Mouse (Mus musculus) liver, embryonic 13.5 days (tissue): ENCODE measurements around the gene Mymx. TPM values are rescaled to one million over a fixed set of nuclear protein-coding genes. Genes with fewer than 3 reads are reported as not detected.

Experiments used
- ATAC-seq: fragments of 200-750 bp; cut with Nextera tagmentation; 2 replicates; pipeline ENCODE4 v1.8.0; 2017; ENCODE audit warnings: low read depth, mild to moderate bottlenecking, moderate number of reproducible peaks, moderate library complexity
- DNase-seq: peaks from one replicate; pipeline ENCODE4 v3.0.0; 2022
- H3K27ac ChIP-seq: fragments of 300-500 bp; sonication (generic); 2 replicates; pipeline ENCODE4 v1.5.1; 2015; ENCODE audit warnings: moderate library complexity, mild to moderate bottlenecking, inconsistent platforms
- H3K27me3 ChIP-seq: fragments of 300-500 bp; sonication (generic); 2 replicates; pipeline ENCODE4 v1.6.1; 2015; ENCODE audit warnings: mild to moderate bottlenecking, inconsistent platforms
- H3K36me3 ChIP-seq: fragments of 300-500 bp; sonication (generic); 2 replicates; pipeline ENCODE4 v1.6.1; 2015; ENCODE audit warnings: mild to moderate bottlenecking, inconsistent platforms
- H3K4me1 ChIP-seq: fragments of 300-500 bp; sonication (generic); replicated peaks from 2 replicates; pipeline ENCODE4 v1.6.1; 2015; ENCODE audit warnings: inconsistent platforms
- H3K4me2 ChIP-seq: fragments of 300-500 bp; sonication (generic); 2 replicates; pipeline ENCODE4 v1.6.1; 2015; ENCODE audit warnings: inconsistent platforms, mild to moderate bottlenecking, moderate library complexity
- H3K4me3 ChIP-seq: fragments of 300-500 bp; sonication (generic); replicated peaks from 2 replicates; pipeline ENCODE4 v1.5.1; 2015; ENCODE audit warnings: mild to moderate bottlenecking, inconsistent platforms
- H3K9ac ChIP-seq: fragments of 300-500 bp; sonication (generic); 2 replicates; pipeline ENCODE4 v1.6.1; 2015; ENCODE audit warnings: mild to moderate bottlenecking, inconsistent platforms
- H3K9me3 ChIP-seq: fragments of 300-500 bp; sonication (generic); replicated peaks from 2 replicates; pipeline ENCODE4 v1.6.1; 2016; ENCODE audit warnings: inconsistent platforms
- WGBS: fragments of 180-500 bp; shearing (Covaris S2); methylation state at CpG from one replicate; pipeline ENCODE4 v1.1.7; 2015; ENCODE audit not compliant: insufficient replicate concordance; 5-methylcytosine and 5-hydroxymethylcytosine counted together
- polyA plus RNA-seq: library from polyadenylated mRNA; unstranded; fragments of >200 nt; fragmentation: Nextera tagmentation; extraction: Ambion mirVana; gene quantifications from 2 replicates; pipeline ENCODE4 v1.2.1, GENCODE M21; 2015

Gene Mymx
- polyA plus RNA-seq, 1 experiment from 2014 or later, result 0.59 TPM

DNA sequence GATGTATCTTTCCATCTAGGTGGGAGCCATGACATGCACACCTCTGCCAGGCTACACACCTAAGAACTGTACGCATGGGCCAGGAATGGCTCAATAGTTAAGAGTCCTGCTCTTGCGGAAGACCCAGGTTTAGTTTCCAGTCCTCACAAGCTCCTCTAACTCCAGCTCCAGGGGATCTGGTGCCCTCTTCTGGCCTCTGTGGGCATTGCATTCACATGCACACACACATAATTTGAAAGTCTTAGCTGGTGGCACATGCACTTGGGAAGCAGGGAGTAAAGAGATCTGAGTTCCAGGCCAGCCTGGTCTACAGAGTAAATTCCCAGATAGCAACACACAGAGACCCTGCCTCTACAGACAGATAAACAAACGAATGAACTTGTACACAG is 15.5 kb downstream of the Mymx start:
- H3K27ac ChIP-seq, result peak overlapping the region; percentile 93
- no peaks in the 10 kb centered on the region for H3K27me3 ChIP-seq
- H3K4me2 ChIP-seq, result no peak overlapping the region
- ATAC-seq, result no peak
- H3K9ac ChIP-seq, result no peak overlapping the region
- H3K36me3 ChIP-seq, result peaks cover 77% of the 10 kb centered on the region
- WGBS, result 86% methylated on average over 3 of the region's 3 CpGs
- no peak overlapping the region for H3K4me3 ChIP-seq
- DNase-seq, result peak; percentile 51
- H3K9me3 ChIP-seq, result no peaks in the 10 kb centered on the region
- H3K4me1 ChIP-seq, result peaks cover 78% of the 10 kb centered on the region

GRCm38 (mm10) chr17:45585725-45586448 is 16.0 kb downstream of the Mymx start:
- Histone ChIP-seq H3K4me1 (peaks cover 77% of the 10 kb centered on the region), H3K27me3 (no peaks in the 10 kb centered on the region), H3K9ac (no peak overlapping the region), H3K4me3 (no peak overlapping the region), H3K9me3 (no peaks in the 10 kb centered on the region), H3K36me3 (peaks cover 71% of the 10 kb centered on the region), H3K4me2 (0 out of 2 replicates have a peak overlapping the region, but pooled peaks have one; percentile 11), H3K27ac (peak overlapping the region; percentile 93)
- WGBS, result 78% methylated on average over 23 of the region's 23 CpGs
- no peak for DNase-seq
- no peak for ATAC-seq

GRCm38 (mm10) chr17:45584939-45585678 is 16.8 kb downstream of the Mymx start:
- DNase-seq (peak; percentile 58), ATAC-seq (peak; percentile 39)
- H3K4me2 ChIP-seq, result no peak overlapping the region
- H3K27me3 ChIP-seq, result no peaks in the 10 kb centered on the region
- 37% methylated on average over 14 of the region's 14 CpGs for WGBS
- H3K4me1 ChIP-seq, result peaks cover 74% of the 10 kb centered on the region
- H3K36me3 ChIP-seq, result peaks cover 63% of the 10 kb centered on the region
- no peaks in the 10 kb centered on the region for H3K9me3 ChIP-seq
- peak overlapping the region; percentile 19; the same call in 1 of the 2 replicates for H3K9ac ChIP-seq
- no peak overlapping the region for H3K4me3 ChIP-seq
- peak overlapping the region; percentile 93 for H3K27ac ChIP-seq

DNA sequence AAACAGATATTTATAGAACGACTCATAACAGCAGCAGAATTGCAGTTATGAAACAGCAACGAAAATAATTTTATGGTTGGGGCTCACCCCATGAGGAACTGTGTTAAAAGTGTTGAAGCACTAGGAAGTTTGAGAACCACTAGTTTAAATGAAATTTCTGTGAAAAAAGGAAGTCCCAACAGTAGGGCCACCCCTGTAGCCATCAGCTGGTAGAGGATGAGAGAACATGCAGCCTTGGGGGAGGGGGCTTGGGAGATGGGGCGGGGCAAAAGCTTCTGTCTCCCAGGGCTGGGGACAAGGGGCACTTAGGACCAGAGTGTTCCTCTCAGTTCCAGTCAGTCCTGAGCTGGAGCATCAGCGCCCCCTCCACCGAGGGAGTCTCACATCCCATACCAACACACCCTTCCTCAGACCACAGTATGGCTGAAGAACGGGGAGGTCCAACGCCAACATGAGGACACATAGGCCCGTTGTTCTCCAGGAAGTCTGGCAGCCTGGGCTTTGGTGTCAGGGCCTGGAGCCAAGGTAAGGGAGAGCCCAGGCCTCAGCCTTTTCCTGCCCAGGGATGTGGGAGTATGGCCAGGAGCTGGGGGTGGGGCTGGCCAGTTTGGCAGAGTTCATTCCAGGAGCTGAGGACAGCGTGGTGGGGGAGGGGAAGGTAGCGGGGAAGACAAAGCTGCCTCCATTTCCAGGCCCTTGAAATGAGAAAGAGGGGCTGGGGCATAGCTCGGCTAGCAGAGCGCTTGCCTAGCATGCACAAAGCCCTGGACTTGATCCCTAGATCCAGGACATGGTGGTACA is 17.6 kb downstream of the Mymx start:
- ATAC-seq, result no peak
- Histone ChIP-seq H3K27ac (peak overlapping the region; percentile 93), H3K9me3 (no peaks in the 10 kb centered on the region), H3K36me3 (peaks cover 55% of the 10 kb centered on the region), H3K4me1 (peaks cover 75% of the 10 kb centered on the region), H3K4me2 (no peak overlapping the region; the same call in 1 of the 2 replicates), H3K27me3 (no peaks in the 10 kb centered on the region), H3K9ac (peak overlapping the region; percentile 19; the same call in 1 of the 2 replicates), H3K4me3 (no peak overlapping the region)
- no peak for DNase-seq
- WGBS, result 52% methylated on average over 12 of the region's 12 CpGs

- H3K9me3 ChIP-seq, result no peaks in the 10 kb centered on the region
- H3K4me2 ChIP-seq, result peak overlapping the region; percentile 52
- DNase-seq (peak; percentile 45), ATAC-seq (peak; percentile 6; the same call in 1 of the 2 replicates)
- peaks cover 41% of the 10 kb centered on the region for H3K36me3 ChIP-seq
- H3K27ac ChIP-seq, result peak overlapping the region; percentile 93
- whole genome bisulfite sequencing, result 41% methylated on average over 6 of the region's 6 CpGs
- 0 out of 2 replicates have a peak overlapping the region, but pooled peaks have one; percentile 22 for H3K9ac ChIP-seq
- no peaks in the 10 kb centered on the region for H3K27me3 ChIP-seq
- H3K4me1 ChIP-seq, result peaks cover 84% of the 10 kb centered on the region
- H3K4me3 ChIP-seq, result no peak overlapping the region
These were observed 19.1 kb downstream of the Mymx start for GRCm38 (mm10) chr17:45582715-45583355.

- Histone ChIP-seq H3K9ac (0 out of 2 replicates have a peak overlapping the region, but pooled peaks have one; percentile 22), H3K27me3 (no peaks in the 10 kb centered on the region), H3K36me3 (peaks cover 34% of the 10 kb centered on the region), H3K27ac (peak overlapping the region; percentile 93), H3K9me3 (no peaks in the 10 kb centered on the region), H3K4me3 (no peak overlapping the region), H3K4me2 (peak overlapping the region; percentile 52), H3K4me1 (peaks cover 84% of the 10 kb centered on the region)
- peak; percentile 65 for DNase-seq
- ATAC-seq, result peak; percentile 79
- 37% methylated on average over 6 of the region's 6 CpGs for WGBS
These were observed 19.7 kb downstream of the Mymx start for GRCm38 (mm10) chr17:45582188-45582587.

GRCm38 (mm10) chr17:45581567-45581983 is 20.3 kb downstream of the Mymx start:
- H3K4me1 ChIP-seq, result peaks cover 84% of the 10 kb centered on the region
- H3K4me2 ChIP-seq, result peak overlapping the region; percentile 52
- H3K9ac ChIP-seq, result peak overlapping the region; percentile 20; the same call in 1 of the 2 replicates
- 8% methylated on average over 2 of the region's 2 CpGs for WGBS
- DNase-seq (peak; percentile 71), ATAC-seq (peak; percentile 27)
- no peak overlapping the region for H3K4me3 ChIP-seq
- H3K27me3 ChIP-seq, result no peaks in the 10 kb centered on the region
- H3K36me3 ChIP-seq, result peaks cover 28% of the 10 kb centered on the region
- H3K9me3 ChIP-seq, result no peaks in the 10 kb centered on the region
- H3K27ac ChIP-seq, result peak overlapping the region; percentile 93

- no peak for ATAC-seq
- no peak for DNase-seq
- Histone ChIP-seq H3K36me3 (peaks cover 22% of the 10 kb centered on the region), H3K4me2 (no peak overlapping the region), H3K27me3 (no peaks in the 10 kb centered on the region), H3K27ac (peak overlapping the region; percentile 71), H3K4me3 (no peak overlapping the region), H3K9ac (peak overlapping the region; percentile 30), H3K4me1 (peaks cover 79% of the 10 kb centered on the region), H3K9me3 (no peaks in the 10 kb centered on the region)
- 36% methylated on average over 12 of the region's 12 CpGs for WGBS
These were observed 20.9 kb downstream of the Mymx start for GRCm38 (mm10) chr17:45580958-45581477.

DNA sequence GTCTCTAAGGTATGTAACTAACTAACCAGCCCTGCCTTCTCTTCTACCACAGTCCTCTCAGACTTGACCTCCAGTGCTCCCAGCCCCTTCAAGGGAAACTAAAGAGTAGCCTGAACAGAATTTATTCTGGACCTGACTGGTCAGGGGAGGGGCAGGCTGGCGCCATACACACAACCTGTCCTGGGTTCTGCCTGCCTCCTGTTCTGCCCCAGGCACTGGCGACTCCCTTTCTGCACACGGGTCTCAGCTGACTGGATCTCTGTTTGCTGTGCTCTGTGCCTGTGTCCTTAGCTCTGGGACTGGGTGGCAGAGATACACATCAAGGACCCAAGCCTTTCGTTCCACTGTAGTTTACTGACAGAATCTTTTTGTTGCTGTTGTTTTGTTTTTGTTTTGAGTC is 22.3 kb downstream of the Mymx start:
- Histone ChIP-seq H3K4me2 (no peak overlapping the region), H3K36me3 (peaks cover 8% of the 10 kb centered on the region), H3K9me3 (no peaks in the 10 kb centered on the region), H3K27me3 (no peaks in the 10 kb centered on the region), H3K4me3 (no peak overlapping the region), H3K27ac (no peak overlapping the region), H3K9ac (no peak overlapping the region; the same call in 1 of the 2 replicates), H3K4me1 (peaks cover 77% of the 10 kb centered on the region)
- WGBS, result 74% methylated on average over 4 of the region's 4 CpGs
- no peak for ATAC-seq
- no peak for DNase-seq

- peaks cover 77% of the 10 kb centered on the region for H3K4me1 ChIP-seq
- H3K4me3 ChIP-seq, result no peak overlapping the region
- H3K4me2 ChIP-seq, result no peak overlapping the region
- H3K27ac ChIP-seq, result no peak overlapping the region
- WGBS, result 55% methylated on average over 7 of the region's 7 CpGs
- no peaks in the 10 kb centered on the region for H3K9me3 ChIP-seq
- DNase-seq (peak; percentile 51), ATAC-seq (no peak)
- H3K9ac ChIP-seq, result no peak overlapping the region
- peaks cover under 1% of the 10 kb centered on the region; the same call in 1 of the 2 replicates for H3K36me3 ChIP-seq
- H3K27me3 ChIP-seq, result no peaks in the 10 kb centered on the region
These were observed 23.1 kb downstream of the Mymx start for GRCm38 (mm10) chr17:45578843-45579242.
